Mouse (Mus musculus): Measurements from ENCODE around the gene 1700021F07Rik.

1700021F07Rik gene

GRCm38 (mm10) chr2:173550681-173551080 lies 28.3 kb downstream of the 1700021F07Rik start:
- ChIA-PET CTCF (interaction anchor here in 3 of 4 experiments (0.8 to 1.9 kb wide), 3 partner anchors 11 to 428 kb away, joined by 3 to 14 read pairs (median 4); no protein-coding TSS in a partner anchor), POLR2A (no interaction called here)

DNA sequence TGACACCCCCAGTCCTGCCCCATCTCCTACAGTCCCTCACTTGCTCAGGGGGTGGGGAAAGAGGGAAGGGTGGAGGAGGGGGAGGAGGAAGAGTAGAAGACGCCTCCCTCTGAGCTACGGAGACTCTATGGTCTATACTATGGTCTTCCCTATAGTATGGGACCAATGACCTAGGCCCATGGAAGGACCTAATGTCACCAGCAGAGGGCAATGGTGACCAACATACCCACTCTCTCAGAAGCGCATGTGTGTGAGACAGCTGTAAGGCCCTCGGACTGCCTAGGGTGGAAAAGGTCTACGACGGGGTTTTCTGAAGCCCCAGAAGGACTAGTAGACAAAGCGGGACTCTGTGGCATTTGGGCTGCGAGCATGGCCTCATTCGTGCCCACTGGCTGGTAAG lies 31.5 kb downstream of the 1700021F07Rik start:
- ChIA-PET CTCF (interaction anchor here (0.5 to 3.2 kb wide), 32 partner anchors 8 to 1383 kb away, joined by 3 to 28 read pairs (median 5); partner anchors contain the start of genes Gnas (in 2 of the 4) and Rab22a (in 1 of the 4)), POLR2A (interaction anchor here in 2 of 4 experiments (0.7 to 2.5 kb wide), 5 partner anchors 12 to 729 kb away, joined by 3 to 9 read pairs (median 3); no protein-coding TSS in a partner anchor)

DNA sequence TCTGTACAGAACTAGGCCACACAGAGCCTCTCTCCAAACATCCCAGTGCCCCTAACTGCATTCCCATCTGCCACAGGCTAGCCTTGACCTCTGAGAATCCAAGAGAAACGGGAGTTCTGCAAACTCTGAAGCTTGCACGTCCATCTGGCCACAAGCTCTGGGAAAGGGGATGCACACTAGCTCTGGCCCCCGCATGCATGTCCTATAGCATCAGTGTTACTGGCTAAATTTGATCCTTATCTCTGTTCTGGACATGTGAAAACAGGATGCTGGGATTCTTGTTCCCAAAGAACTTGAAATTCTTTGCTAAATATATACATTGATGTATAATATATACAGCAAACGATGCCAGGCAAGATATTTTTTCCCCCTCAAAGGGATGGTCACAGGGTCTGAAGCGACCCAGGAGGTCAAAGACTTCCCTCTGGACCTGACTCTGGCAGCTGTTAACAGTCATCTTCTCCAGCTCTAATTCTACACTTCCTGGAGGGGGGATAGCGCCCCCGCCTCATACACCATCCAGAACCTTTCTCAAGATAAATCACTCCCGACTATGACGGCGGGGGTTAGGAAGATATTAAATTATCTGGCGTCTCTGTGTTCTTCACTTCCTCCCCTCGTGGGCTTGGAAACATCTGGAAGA lies 36.5 kb downstream of the 1700021F07Rik start:
- ChIA-PET POLR2A (no interaction called here), CTCF (interaction anchor here in 1 of 4 experiments (0.6 to 1.4 kb wide), 2 partner anchors 37 to 433 kb away, joined by 3 to 5 read pairs; no protein-coding TSS in a partner anchor)

DNA sequence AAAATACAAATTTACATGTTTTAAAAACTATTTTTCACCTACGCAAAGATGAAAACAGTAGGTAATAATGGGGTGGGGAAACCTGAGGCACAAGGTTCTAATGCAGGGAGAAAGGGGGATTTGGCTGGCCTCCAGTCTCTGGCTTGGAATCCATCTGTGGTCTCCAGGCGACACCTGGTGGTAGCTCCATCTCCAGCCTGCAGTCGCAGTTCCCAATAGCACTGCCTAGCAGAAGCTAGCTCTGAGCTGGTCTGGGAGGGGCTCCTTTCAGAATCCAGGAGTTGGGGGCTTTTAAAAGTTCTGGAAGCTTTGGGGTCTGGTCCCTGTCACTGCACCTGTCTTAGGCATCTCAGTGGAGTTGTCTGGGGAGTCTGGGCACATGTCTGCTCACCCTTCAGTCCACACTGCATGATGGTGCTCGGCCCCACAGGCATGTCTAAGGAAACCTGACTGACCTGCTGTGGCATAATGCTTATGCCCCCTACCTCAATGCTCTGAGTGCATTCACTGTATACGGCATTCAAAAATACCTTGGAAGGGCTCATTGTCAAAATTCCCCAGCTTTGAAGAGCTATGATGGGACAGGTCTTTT lies 39.6 kb downstream of the 1700021F07Rik start:
- POLR2A ChIA-PET, result no interaction called here
- CTCF ChIA-PET, result interaction anchor here (0.6 to 4.1 kb wide), 37 partner anchors 8 to 1297 kb away, joined by 3 to 32 read pairs (median 3); partner anchors contain the start of genes Zbp1 (in 2 of the 4) and Gnas (in 1 of the 4)

DNA sequence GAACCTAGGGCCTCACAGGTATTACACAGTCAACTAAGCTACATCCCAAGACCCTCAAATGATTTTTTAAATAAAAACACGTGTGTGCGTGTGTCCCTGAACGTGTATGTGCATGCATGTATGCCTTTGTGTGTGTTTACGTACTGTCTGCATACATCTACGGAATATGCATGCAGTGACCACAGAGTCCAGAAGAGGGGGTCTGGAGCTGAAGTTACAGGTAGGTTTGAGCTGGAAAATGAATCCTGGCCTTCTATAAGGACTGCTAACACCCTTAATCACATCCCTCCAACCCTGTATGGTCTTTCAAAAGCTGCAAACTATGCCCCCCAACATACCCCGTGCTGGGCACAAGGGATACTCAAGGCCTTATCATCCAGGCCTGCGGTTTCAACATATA lies 41.0 kb downstream of the 1700021F07Rik start:
- POLR2A ChIA-PET, result interaction anchor here in 3 of 4 experiments (0.6 to 0.9 kb wide), 3 partner anchors 147 to 721 kb away, joined by 3 to 4 read pairs (median 3); partner anchors contain the start of gene Gnas (in 1 of the 3)
- CTCF ChIA-PET, result interaction anchor here (0.6 to 4.2 kb wide), 12 partner anchors 9 to 721 kb away, joined by 3 to 32 read pairs (median 6); partner anchors contain the start of gene Gnas (in 1 of the 4)

- CTCF ChIA-PET, result interaction anchor here in 3 of 4 experiments (0.6 to 4.2 kb wide), 8 partner anchors 10 to 1128 kb away, joined by 3 to 28 read pairs (median 6); no protein-coding TSS in a partner anchor
- POLR2A ChIA-PET, result interaction anchor here in 1 of 4 experiments (0.6 to 0.8 kb wide), 3 partner anchors 29 to 361 kb away, joined by 3 to 4 read pairs (median 3); no protein-coding TSS in a partner anchor
These were observed 41.8 kb downstream of the 1700021F07Rik start for GRCm38 (mm10) chr2:173564179-173564578.
